Mouse (Mus musculus) cortical plate, adult 2 months (tissue): ENCODE measurements around the gene Tmem132b. TPM values are rescaled to one million over a fixed set of nuclear protein-coding genes. Genes with fewer than 3 reads are reported as not detected.

Source experiments
- H3K27ac ChIP-seq: fragments of 200-500 bp; 2 replicates; pipeline ENCODE4 v1.5.1; 2012; ENCODE audit warnings: low read length, control low read depth, inconsistent platforms; ENCODE audit not compliant: insufficient read depth
- H3K4me1 ChIP-seq: fragments of 200-500 bp; 2 replicates; pipeline ENCODE4 v1.6.1; 2011; ENCODE audit warnings: low read length; ENCODE audit not compliant: control insufficient read depth, insufficient read depth
- H3K4me3 ChIP-seq: fragments of 200-500 bp; 2 replicates; pipeline ENCODE4 v1.5.1; 2011; ENCODE audit warnings: mild to moderate bottlenecking, low read length, control low read depth; ENCODE audit not compliant: insufficient read depth
- CTCF ChIP-seq: fragments of 200-500 bp; IDR thresholded peaks from 2 replicates; pipeline ENCODE4 v1.5.1; 2011; ENCODE audit warnings: mild to moderate bottlenecking, control low read depth, low read length; ENCODE audit not compliant: insufficient read depth; ENCODE audit errors: extremely low read depth
- POLR2A ChIP-seq: fragments of 200-500 bp; IDR thresholded peaks from 2 replicates; pipeline ENCODE4 v1.6.1; 2011; ENCODE audit warnings: mild to moderate bottlenecking, low read length, control low read depth; ENCODE audit not compliant: insufficient read depth; ENCODE audit errors: extremely low read depth
- polyA plus RNA-seq: library from polyadenylated mRNA; depleted of rRNA; stranded (reverse); fragments of >200 nt; gene quantifications from 2 replicates; pipeline ENCODE4 v1.2.3, GENCODE M21; 2012

Gene Tmem132b
- polyA plus RNA-seq, 1 experiment = 31.5 TPM

GRCm38 (mm10) chr5:125727936-125728335 is 196.4 kb downstream of the Tmem132b start:
- H3K27ac ChIP-seq = peak overlapping the region; percentile 19
- H3K4me3 ChIP-seq = no peak overlapping the region
- peaks cover 6% of the 10 kb centered on the region for H3K4me1 ChIP-seq
- TF ChIP-seq CTCF = no peak
- no peak for TF ChIP-seq POLR2A

- Histone ChIP-seq H3K4me3 (no peak overlapping the region), H3K4me1 (peaks cover 6% of the 10 kb centered on the region)
- TF ChIP-seq POLR2A (no peak), CTCF (no peak)
These were observed 196.9 kb downstream of the Tmem132b start for GRCm38 (mm10) chr5:125728521-125728920.

DNA sequence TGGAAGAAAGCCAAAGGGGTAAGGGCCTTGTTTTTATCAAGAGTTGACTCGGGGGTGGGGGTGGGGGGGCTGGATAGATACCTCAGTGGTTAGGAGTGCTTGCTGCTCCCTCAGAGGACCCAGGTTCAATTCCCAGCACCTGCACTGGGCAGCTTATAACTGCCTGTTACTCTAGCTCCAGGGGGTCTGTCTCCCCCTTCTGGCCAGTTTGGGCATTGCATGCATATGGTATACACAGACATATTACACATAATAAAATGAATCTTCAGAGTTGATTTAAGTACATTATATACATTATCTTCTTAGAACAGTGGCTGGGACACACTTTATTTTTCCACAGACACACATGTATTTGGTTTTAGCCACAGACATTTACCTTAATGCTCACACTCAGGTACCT is 202.2 kb downstream of the Tmem132b start:
- TF ChIP-seq POLR2A = no peak
- peak; percentile 11; the same call in 1 of the 2 replicates for TF ChIP-seq CTCF
- H3K27ac ChIP-seq = no peak overlapping the region
- H3K4me1 ChIP-seq = peaks cover 10% of the 10 kb centered on the region
- no peak overlapping the region for H3K4me3 ChIP-seq

More at GRCm38 (mm10) chr5:125728521-125728920, 196.9 kb downstream of the Tmem132b start:
- peak overlapping the region; percentile 19 for H3K27ac ChIP-seq

DNA sequence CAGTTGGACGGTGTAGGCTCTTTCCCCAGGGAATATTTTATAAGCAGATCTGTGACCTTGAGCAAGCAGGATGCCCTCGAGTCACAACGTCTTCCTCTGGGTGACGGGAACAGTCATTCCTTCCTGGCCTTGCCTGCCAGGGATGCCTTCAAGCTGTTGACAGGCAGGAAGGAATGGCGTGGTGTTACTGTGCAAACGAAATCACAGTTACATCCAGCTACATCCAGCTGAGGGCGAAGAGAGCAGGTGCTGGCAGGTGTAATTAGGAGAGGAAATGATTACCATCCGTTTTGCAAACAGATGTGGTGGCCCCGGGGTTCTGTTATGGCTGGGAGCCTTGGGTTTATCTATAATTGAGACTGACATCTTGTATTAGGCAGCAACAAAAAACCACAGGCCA is 205.5 kb downstream of the Tmem132b start:
- TF ChIP-seq POLR2A (no peak), CTCF (no peak)
- H3K27ac ChIP-seq = no peak overlapping the region
- no peak overlapping the region for H3K4me3 ChIP-seq
- peaks cover 11% of the 10 kb centered on the region for H3K4me1 ChIP-seq

DNA sequence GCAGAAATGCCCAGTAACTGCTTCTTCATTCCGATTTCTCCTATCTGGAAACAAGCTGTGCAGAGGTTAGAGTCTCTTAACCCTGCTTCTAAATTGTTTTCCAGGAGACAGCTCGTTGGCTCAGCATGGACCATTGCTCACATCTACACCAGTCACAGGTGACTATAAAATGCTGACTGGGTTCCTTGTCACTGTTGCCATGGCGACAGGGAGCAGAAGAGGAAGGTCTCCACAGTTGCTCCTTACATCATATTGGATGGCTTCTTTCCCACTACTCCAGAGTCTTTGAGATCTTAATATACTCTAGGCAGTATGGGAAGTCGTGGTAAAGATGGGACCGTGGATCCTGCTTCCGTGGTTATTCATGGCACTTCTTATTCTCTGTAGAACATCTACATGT is 211.9 kb downstream of the Tmem132b start:
- no peak for TF ChIP-seq POLR2A
- no peak for TF ChIP-seq CTCF
- H3K27ac ChIP-seq = no peak overlapping the region
- H3K4me1 ChIP-seq = peaks cover 7% of the 10 kb centered on the region
- H3K4me3 ChIP-seq = no peak overlapping the region

DNA sequence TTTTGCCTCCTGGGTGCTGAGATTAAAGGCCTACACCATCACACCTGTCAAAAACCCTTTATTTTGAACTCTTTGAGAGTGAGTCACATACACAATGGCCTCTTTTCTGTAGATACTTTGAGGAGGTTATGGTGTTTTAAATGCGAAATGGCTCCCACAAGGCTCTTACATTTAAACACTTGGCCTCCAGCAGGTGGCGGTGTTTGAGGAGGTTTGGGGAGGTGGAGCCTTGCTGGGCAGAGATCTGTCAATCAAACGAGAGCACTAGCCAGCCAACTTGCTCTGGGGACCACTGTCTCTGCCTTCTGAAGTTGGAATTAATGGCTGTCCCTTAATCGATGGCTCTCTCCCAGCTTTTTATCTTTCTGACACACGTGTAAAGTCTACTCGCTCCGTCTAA is 214.2 kb downstream of the Tmem132b start:
- H3K4me1 ChIP-seq = peaks cover 10% of the 10 kb centered on the region
- H3K27ac ChIP-seq = no peak overlapping the region
- TF ChIP-seq POLR2A (no peak), CTCF (0 out of 2 replicates have a peak, but pooled peaks have one; percentile 10)
- H3K4me3 ChIP-seq = no peak overlapping the region

- H3K4me1 ChIP-seq = peaks cover 10% of the 10 kb centered on the region
- no peak overlapping the region for H3K4me3 ChIP-seq
- H3K27ac ChIP-seq = no peak overlapping the region
- TF ChIP-seq CTCF (no peak), POLR2A (no peak)
These were observed 219.9 kb downstream of the Tmem132b start for GRCm38 (mm10) chr5:125751481-125751880.

DNA sequence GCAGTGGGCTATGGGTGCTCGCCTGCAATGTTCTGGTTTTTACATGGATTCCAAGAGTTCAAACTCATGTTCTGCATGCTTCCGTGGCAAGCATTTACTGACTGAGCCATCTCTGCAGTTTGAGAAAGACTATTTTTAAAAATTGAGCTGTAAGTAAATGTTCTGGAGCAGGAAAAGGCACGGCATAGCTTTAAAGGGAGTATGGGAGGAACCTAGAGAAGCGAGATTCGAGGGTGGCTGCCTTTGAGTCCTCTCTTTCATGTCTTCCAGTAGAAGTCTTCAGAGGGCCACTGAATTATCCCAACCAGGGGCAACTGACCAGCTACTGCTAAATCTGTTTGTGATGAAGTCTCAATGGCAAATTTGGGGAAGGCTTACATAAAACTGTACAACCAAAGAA is 221.0 kb downstream of the Tmem132b start:
- Histone ChIP-seq H3K4me3 (no peak overlapping the region), H3K27ac (peak overlapping the region; percentile 48)

GRCm38 (mm10) chr5:125756987-125757530 is 225.5 kb downstream of the Tmem132b start:
- peak overlapping the region; percentile 79; the same call in 1 of the 2 replicates for H3K27ac ChIP-seq
- no peak for TF ChIP-seq POLR2A
- TF ChIP-seq CTCF = no peak

More for the DNA sequence above, 221.0 kb downstream of the Tmem132b start:
- no peak for TF ChIP-seq CTCF
- no peak for TF ChIP-seq POLR2A
- H3K4me1 ChIP-seq = peaks cover 15% of the 10 kb centered on the region

DNA sequence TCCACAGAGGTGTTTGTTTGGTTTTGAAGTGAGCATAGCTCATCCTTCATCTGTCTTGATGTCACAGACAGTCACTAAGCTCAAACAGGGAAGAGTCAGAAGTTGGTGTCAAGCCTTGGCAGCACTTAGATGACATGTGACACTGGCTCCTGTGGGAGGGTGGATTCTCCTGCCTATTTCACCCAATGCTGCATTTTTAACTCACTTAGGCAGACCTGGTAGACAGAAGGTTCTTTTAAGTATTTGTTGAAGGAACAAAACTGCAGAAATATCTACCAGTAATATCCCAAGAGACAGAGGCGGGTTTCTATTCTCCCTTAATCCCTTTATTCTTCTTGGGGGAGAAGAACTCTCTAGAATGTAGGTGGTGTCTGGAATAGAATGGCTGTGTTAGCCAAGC is 226.9 kb downstream of the Tmem132b start:
- Histone ChIP-seq H3K4me3 (no peak overlapping the region), H3K27ac (peak overlapping the region; percentile 64; the same call in 1 of the 2 replicates), H3K4me1 (peaks cover 12% of the 10 kb centered on the region)
- no peak for TF ChIP-seq CTCF
- TF ChIP-seq POLR2A = no peak

More at GRCm38 (mm10) chr5:125756987-125757530, 225.5 kb downstream of the Tmem132b start:
- Histone ChIP-seq H3K4me1 (peaks cover 16% of the 10 kb centered on the region), H3K4me3 (no peak overlapping the region)
